Mouse (Mus musculus): ENCODE data around the gene Lmna. TPM values are rescaled to one million over a fixed set of nuclear protein-coding genes. Genes with fewer than 3 reads are reported as not detected.

Gene Lmna
- total RNA-seq, 2 experiments from 2014 or later, result 109 to 141 TPM

DNA sequence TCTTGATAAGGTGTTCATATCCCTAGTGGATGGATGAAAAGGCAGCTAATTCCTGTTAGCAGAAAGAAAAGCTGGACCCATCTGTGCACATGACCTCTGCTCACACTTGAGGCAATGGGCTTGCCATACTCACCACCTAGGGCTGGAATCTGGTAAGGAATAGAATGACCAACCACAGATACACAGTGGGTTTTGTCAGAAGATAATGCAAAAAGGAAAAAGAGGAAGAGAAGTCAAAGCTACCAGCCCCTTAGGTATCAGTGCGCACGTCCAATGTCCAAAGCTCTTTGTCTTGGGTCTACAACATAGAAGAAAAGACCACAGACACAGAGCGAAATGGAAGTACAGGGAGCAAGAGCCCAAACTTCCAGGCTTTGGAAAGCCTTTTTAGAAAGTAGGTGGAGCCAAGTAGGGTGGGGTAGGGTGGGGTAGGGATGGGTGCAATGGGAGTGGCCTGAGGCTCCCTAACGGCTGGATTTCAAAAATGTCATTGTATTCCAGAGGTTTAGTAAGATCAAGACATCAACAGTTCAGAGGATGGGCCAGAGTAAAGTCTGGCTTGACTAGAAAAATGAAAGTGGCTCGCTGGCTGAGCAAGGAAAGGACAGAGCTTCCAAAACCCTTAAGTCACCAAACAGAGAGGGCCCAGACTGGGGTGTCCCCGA, 8.3 kb downstream of the Lmna start:
- DNase-seq, result no peak

DNA sequence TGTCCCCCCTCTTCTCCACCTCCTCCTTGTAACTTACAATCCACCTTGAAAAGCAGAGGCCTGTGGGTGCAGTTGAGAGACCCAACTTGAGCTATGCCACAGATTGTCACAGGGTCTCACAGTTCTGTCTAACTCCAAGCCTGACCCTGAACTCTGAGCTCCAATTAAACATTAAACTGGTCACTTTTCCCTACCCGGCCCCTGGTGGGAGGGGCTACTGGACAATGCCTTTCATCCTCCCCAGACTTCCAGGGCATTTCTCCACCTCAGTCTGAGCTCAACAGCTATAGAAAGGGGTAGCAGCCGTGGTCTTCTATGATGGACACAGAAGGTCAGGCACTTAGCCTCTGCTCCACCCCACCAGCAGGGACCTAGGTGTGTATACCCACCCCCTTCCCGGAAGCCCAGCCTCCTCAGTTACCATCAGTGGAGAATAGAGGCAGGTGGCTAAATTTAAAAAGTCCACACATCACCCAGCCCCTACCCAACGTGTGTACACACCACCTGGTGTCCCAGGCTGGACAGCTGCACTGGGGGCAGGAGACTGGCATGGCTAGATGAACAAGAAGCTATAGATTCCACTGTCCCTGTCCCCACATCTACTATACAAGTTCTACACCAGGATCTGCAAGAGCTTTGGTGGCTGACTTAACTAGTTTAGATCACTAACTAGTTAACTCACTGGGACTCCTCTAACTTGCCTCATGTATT, 8.9 kb downstream of the Lmna start:
- no peak for DNase-seq

DNA sequence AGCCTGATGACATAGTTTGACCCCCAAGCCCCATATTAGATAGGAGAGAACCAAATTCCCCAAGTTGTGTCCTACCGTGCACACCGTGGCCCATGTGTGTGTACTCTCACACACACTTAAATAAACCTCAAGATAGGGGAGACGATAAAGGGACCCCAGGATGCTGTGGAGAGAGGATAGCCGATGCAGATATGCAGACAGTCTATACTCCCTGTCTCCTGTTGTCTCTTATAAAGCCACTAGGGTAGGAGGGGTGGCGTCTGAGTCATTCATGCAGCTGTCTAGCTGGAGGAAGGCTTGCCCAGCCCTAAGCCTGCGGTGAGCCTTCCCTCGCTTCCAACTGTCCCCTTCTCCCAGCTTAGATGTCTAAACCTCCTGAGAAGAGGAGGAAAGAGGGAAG, 9.7 kb downstream of the Lmna start:
- no peak for DNase-seq

DNA sequence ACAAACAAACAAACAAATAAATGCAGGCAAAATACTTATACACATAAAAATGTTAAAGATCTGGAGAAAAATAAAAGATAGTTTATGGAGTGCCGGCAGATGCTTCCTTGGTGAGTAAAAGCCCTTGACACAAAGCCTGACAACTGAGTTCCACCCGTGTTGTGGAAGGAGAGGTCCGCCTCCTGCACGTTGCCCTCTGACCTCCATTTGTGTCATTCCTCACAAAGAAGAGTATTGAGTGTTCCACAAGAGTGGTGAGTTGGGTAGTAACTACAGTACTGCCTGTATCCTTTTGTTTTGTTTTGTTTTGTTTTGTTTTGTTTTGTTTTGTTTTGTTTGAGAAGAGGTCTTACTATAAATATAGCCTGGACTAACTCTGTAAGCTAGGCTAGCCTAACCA, 10.2 kb downstream of the Lmna start:
- DNase-seq, result no peak

DNA sequence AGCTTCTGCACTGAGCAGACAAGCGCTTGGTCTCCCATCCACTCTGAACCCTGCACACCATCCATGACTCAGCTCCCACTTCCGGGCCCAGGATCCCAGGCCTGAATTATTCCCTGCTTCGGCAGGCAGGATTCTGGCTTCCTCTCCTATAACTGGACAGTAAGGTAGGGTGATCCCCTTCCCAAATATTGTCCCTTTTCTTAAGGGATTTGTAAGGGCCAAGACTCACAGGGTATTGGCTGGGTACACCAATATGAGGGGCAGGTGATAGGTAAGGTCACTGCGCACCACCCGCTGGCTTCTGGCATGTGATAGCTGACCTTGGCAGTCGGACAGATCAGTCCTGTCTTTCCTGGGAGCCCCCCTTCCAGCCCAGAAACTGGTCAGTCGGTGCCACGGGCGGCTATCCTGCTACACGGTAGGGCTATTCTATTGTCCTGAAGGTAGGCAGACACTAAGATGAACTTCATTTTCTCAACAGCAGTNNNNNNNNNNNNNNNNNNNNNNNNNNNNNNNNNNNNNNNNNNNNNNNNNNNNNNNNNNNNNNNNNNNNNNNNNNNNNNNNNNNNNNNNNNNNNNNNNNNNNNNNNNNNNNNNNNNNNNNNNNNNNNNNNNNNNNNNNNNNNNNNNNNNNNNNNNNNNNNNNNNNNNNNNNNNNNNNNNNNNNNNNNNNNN, 13.9 kb downstream of the Lmna start:
- DNase-seq, result peak; percentile 65 to 68

DNA sequence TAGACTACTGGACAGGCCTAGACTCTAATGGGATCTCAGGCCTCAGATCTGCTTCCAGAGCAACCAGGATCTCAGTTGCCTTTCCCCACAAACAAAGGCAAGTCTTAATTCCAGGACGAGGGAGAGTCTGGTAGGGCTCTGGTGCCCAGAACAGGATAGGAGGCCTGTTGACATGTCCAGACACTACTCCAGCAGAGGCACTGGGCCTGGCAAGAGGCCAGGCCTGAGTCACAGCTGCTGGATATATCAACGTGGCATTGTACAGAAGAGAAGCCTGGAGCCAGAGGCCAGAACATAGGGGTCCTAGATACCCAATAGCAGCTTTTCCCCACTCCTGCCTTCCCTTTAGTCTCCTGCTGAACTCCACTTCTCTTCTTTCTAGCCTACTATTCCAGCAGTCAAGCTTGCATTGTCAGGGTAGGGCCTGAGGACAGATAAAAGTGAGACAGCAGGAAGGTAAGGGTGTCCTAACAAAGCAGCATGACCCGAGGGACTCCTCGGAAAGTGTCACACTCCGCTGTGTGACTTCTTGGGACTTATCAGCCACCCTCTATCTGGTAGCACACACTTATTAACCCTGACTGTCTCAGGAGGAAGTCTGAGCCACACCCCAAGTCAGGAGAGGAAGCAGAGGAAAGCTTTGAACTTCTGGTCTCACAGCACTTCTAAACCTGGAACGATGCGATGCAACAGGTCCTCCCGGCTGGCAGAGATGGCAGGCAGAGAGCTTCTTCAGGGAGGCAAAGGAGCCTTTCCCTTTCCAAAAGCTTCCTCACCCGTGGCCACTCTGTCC, 14.7 kb downstream of the Lmna start:
- peak; percentile 89 to 90 for DNase-seq

DNA sequence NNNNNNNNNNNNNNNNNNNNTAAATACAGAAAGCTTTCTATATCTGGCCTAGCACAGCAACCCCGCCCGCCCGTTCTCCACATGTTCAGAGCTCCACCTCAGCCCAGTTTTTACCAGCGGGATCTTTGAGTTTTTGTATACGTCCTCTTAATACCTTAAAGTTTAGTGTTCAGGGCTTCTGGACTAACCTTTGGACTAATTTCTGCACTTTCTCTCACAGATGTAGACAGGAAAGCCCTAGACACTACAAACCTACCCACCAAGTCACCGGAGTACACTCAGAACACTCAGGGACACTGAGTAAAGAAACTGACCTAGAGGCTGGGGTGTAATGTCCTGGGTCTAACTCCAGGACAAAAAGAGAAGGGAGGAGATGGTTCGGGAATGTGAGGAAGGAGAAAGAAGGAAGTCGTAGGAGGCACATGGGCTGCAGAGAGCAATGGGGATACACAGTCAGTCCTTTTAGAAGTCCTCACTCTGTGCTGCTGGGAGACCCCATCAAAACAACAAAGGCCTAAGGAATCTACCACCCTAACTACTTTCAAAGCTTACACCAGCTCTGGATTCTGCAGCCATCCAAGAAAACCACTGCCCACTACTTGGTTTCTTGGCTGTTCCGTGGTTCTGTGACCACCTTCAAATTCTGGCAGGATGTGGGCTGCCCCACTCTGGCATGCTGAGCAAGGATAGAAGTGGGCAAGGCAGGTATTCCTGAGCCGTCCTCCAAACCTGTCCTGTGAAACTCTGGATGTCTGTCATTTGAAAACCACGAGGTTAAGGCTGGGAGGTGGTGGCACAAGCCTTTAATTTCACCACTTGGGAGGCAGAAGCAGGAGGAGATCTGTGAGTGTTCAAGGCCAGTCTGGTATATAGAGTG, 15.8 kb downstream of the Lmna start:
- DNase-seq, result no peak

DNA sequence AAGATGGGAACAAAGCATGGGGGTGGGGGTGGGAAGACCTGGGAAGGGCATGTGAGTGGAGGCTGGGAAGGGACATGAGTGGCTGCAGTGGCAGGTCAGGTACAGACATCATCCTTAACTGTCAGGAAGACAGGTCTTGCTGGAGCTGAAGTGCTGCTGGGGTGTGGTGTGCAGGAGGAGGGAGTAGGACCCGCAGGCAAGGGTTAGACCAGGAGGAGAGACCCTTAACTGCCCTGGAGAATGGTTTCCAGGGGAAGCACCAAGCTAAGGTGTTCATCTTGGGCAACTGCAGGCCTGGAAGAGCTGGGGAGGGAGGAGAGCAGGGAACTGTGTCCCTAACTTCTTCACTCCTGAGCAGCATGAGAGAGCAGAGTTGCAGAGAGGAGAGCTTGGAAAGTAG, 22.4 kb downstream of the Lmna start:
- DNase-seq, result no peak

DNA sequence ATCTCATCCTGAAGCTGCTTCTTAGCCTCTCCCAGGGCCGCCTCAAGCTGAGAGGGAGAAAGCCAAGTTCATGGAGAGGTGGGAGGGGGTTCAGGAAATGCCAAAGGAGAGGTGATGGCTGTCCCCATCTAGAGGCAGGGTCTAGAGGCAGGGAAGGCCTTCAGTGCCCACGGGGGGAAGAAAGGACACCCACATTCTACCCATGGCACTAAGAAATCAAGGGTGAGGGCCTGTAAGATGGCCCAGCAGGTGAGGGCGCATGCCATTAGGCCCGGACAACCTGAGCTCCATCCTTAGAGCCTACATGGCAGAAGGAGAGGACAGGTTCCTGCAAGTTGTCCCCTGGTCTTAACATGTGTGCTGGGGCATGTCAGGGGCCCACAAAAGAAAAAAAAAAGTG, 22.9 kb downstream of the Lmna start:
- DNase-seq, result no peak

DNA sequence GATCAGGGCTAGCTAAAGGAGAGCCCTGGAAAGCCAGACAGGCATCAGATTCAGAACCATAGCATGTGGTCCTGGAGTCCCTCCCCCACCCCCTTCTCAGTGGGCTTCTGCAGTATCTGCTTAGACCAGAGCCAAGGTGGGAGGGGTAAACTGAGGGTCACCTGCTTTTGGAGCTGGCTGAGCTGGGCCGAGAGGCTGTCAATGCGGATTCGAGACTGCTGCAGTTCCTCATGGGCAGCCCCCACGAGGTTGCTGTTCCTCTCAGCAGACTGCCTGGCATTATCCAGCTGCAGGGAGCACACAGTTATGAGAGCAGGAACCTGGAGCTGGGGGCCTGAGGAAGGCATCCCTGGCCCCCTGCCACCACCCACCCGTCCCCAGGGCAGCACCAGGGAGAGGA, 23.7 kb downstream of the Lmna start:
- DNase-seq, result no peak

DNA sequence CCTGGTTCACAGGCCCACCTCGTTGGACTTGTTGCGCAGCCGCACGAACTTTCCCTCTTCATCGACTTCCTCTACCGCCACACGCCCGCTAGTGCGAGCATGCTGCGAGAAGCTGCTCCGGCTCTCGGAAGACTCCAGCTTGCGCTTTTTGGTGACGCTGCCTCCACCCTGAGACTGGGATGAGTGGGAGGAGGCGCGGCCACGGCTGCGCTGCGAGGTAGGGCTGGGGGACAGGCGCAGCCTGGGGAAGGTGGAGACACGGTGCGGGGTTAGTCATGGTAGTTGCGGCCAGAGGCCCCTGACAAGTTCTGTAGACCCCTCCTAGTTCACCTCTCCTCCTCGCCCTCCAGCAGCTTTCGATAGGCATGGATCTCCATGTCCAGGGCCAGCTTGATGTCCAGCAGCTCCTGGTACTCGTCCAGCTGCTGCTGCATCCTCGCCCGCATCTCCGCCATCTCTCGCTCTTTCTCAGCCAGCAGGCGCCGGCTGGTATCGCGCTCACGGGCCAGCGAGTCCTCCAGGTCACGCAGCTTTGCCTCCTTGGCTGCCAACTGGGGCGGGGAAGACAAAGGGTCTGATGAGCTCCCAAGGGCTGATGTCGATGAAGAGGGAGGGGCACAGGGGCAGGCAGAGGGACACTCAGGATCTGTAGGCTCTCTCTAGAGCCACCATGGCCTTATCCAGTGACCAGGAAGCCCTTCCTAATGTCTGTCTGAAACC, 25.0 kb downstream of the Lmna start:
- DNase-seq, result no peak

DNA sequence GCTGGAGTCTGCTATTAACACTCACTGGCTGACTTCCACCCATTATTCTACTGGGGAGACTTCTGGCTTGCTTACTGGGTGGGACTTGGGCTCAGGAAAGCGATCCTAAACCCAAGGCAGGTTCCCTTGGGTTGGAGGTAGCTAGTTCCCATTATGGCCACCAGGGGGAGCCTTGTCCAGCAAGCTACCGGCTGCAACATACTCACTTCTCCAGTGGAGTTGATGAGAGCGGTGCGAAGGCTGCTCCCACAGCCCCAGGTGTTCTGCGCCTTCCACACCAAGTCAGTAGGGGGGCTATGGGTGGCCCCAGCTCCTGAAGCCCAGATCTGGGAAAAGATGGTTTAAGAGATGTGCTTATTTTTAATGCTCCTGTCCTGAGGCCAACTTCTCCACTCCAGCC, 26.1 kb downstream of the Lmna start:
- DNase-seq, result peak; percentile 80 to 85

DNA sequence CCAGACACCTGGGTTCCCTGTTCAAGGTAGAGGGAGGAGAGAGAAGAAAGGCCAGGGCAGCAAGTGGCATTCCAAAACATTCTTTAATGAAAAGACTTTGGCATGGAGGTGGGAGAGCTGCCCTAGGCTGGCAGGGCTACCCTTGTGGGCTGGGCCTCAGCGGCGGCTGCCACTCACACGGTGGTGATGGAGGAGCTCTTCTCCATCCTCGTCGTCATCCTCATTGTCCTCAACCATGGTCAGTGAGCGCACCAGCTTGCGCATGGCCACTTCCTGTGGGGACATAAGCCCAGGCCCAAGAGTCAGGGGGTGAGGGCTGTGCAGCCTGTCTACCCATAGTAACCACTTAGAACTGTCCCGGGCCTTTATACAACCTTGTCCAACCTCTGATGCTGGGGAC, 26.6 kb downstream of the Lmna start:
- no peak for DNase-seq

DNA sequence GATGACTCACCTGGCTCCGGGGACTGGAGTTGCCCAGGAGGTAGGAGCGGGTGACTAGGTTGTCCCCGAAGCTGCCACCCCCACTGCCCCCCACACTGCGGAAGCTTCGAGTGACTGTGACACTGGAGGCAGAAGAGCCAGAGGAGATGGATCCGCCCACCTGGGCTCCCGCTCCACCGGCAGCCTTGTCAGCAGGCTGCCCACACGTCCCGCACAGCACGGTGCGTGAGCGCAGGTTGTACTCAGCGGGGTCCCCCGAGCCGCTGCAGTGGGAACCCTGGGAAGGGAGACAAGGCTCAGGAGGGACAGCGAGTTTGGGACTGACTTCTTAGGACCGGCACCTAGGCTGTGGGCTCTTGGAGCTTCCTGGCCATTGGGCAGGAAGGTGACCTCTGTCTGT, 27.4 kb downstream of the Lmna start:
- no peak for DNase-seq

DNA sequence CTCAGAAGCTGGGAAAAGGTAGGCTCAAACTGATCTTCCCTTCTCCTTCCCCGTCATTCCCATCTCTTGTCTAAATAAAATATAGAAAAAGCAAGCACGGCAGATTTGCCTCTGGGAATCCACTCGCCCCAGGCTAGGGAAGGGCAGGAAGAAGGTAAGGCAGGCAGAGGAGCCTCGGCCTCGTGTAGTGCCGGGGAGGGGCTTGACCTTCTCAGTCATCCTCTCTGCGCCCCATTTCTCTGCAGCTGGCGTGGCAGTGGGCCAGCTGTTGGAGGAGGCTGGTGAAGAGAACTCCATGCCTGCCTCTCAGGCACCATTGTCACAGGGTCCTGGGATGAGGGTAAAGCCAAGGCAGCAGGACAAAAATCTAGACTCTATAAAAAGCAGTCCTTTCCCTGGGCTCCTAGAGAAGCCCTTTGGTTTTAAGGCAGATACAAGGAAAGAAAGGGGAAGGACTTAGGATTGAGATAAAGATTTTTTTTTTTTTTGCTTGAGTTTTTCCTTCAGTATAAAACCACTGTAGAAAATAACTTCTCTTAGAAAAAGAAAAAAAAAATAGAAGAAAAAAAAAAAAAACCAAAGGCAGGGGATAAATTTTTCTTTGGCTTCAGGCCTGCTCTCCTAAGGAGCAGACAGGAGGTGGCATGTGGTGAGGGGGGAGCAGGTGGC, 28.2 kb downstream of the Lmna start:
- no peak for DNase-seq

DNA sequence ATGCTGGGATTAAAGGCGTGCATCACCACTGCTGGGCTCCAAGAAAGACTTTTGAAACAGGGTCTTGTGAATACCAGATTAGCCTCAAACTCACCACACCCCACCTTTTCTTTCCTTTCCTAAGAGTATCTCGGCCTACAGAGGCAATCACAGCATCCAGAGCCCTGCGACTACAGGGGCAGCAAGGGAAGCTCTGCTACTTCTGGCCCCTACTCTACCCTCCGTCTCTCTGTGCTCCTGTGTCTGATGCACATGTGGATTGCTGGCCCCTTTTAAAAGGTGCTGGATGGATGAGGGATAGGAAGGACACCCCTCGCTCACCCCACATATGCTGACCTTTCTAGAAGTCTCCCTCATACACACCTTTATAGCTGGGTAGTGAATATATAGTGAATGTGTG, 29.1 kb downstream of the Lmna start:
- no peak for DNase-seq

DNA sequence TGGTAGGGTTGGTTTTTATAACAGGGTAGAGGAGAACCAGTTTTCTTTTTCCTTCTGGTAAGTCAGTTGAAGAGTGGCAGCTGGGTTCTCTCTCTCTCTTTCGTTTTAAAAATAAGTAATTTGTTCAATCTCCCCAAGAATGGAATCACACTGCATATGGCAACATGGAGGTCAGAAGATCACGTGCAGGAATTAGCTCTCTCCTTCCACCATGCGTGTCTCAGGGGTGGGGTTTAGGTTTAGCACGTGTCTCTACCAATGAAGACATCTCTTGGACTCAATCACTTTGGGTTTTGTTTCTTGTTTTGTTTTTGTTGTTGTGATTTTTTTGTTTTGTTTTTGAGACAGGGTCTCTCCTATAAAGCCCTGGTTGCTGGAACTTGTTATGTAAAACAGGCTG, 29.9 kb downstream of the Lmna start:
- DNase-seq, result no peak

DNA sequence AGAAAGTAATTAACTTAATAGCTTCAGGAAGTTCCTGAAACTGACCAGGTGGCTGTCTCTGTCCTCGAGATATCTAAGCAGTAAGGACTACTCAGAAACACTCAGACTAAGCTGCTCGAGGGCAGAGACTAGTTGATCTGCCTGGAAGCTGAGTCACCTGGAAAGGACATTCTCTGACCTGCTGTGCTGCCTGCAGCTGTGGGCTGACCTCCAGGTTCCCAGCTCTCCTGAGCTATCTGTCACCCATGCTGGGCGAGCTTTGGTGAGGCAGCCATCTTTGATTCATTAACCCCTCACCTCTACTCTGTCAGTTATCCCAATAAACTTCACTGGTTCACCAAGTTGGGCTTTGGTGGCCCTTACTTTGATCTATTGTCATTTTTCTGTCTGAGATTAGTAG, 30.6 kb downstream of the Lmna start:
- DNase-seq, result no peak

DNA sequence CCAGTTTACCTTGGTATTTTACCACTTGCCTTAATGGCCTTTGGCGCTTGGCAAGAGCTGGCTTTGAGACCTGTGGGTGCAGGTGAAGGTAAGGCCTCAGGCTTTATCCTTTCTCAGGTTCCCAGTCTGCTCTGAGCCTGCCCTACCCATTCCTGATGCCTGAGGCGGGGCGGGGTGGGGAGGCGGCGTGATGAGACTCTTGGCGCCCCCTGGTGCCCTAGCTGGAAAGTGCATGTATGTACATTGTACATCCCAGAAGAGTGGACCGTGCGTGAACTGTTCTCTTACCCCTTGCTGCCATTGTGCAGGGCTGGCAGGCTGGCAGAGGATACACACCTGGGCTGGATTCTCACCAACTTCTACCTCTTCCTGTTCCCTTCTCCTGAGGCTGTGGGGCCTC, 32.0 kb downstream of the Lmna start:
- peak; percentile 85 to 89 for DNase-seq

DNA sequence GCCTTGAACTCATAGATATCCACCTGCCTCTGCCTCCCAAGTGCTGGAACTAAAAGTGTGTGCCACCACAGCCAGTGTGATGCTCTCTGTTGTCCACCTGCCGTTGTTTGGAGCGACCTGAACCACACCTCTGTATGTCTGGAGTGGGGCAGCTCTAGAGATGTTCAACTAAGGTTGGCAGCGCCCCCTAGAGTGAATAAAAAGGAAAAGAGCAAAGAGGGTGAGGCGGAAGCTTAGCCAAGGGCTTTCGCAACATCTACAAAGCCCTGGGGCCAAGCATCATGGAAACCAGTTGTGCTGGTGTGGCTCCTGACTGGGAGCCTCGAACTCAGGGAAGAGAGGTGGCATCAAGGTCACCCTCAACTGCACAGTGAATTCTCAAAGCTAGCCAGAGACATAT, 33.4 kb downstream of the Lmna start:
- DNase-seq, result no peak

DNA sequence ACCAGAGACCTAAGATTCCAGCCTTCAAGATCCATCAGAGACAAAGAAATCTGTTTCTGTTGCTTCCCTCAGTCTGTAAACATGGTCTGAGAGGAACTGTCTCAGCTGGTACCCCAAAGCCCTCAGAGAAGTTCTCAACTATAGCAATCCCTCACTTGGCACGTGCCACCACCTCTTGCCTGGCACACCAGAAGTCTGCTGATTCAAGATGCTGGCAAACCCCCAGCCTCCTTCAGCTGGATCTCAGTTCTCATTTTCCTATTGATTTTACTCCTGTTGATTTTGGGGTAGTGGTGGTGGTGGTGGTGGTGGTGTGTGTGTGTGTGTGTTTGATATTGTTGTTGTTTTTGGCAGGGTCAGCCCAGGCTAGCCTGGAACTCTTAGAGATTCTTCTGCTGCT, 36.2 kb downstream of the Lmna start:
- no peak for DNase-seq

Data from adrenal gland, postnatal 36 days (tissue).